Mouse (Mus musculus): ENCODE measurements around the gene Pld2. TPM values are rescaled to one million over a fixed set of nuclear protein-coding genes. Genes with fewer than 3 reads are reported as not detected.

The Pld2 gene
- total RNA-seq, 1 experiment = 4.4 TPM

GRCm38 (mm10) chr11:70586261-70586660 is 46.4 kb downstream of the Pld2 start:
- in situ Hi-C loops (cut with MboI; ENCODE audit: low sequenced_read_pairs in 2 of 2, unreplicated experiment in 2 of 2) = no loop called here
- no peaks in the 10 kb centered on the region for H3K9me3 ChIP-seq (ENCODE audit: control insufficient read depth, insufficient read depth, low read depth, low read length)
- H3K4me1 ChIP-seq (ENCODE audit: control insufficient read depth in 2 of 2, insufficient read depth in 2 of 2, low read length in 2 of 2, poor library complexity in 1 of 2) = peaks cover 0 to 5% of the 10 kb centered on the region in 2 experiments; a peak in 1 of 4 replicates
- no peak overlapping the region for H3K4me3 ChIP-seq (ENCODE audit: insufficient read depth in 1 of 2, low read depth in 1 of 2, low read length in 2 of 2, poor library complexity in 1 of 2, severe bottlenecking in 1 of 2)
- TF ChIP-seq HCFC1 (IDR thresholded peaks at IDR 0.05; ENCODE audit: borderline replicate concordance, insufficient read depth, low read length) (no peak), CHD2 (IDR thresholded peaks at IDR 0.05; ENCODE audit: low read depth, low read length) (no peak), ZNF384 (IDR thresholded peaks at IDR 0.05; ENCODE audit: low read depth, low read length) (no peak), ZC3H11A (IDR thresholded peaks at IDR 0.05; ENCODE audit: borderline replicate concordance, low read depth, low read length) (no peak), MAFK (IDR thresholded peaks at IDR 0.05; ENCODE audit: insufficient read depth, low read depth, low read length) (no peak)
- H3K27ac ChIP-seq (ENCODE audit: insufficient read depth, low read depth, low read length, poor library complexity, severe bottlenecking) = no peak overlapping the region
- H3K36me3 ChIP-seq (ENCODE audit: control insufficient read depth, insufficient read depth, low read length, poor library complexity, severe bottlenecking) = no peaks in the 10 kb centered on the region
- no peak for DNase-seq (ENCODE audit: low read depth, low spot score)
- H3K9ac ChIP-seq (ENCODE audit: insufficient read depth, low read depth, low read length, poor library complexity, severe bottlenecking) = no peak overlapping the region

GRCm38 (mm10) chr11:70586954-70587353 is 47.1 kb downstream of the Pld2 start:
- no peak for TF ChIP-seq ZC3H11A (IDR thresholded peaks at IDR 0.05; ENCODE audit: borderline replicate concordance, low read depth, low read length)
- TF ChIP-seq CHD2 (IDR thresholded peaks at IDR 0.05; ENCODE audit: low read depth, low read length) = no peak
- no peak for TF ChIP-seq ZNF384 (IDR thresholded peaks at IDR 0.05; ENCODE audit: low read depth, low read length)
- no peak for TF ChIP-seq HCFC1 (IDR thresholded peaks at IDR 0.05; ENCODE audit: borderline replicate concordance, insufficient read depth, low read length)
- TF ChIP-seq MAFK (IDR thresholded peaks at IDR 0.05; ENCODE audit: insufficient read depth, low read depth, low read length) = no peak
- no peaks in the 10 kb centered on the region for H3K36me3 ChIP-seq (ENCODE audit: control insufficient read depth, insufficient read depth, low read length, poor library complexity, severe bottlenecking)

DNA sequence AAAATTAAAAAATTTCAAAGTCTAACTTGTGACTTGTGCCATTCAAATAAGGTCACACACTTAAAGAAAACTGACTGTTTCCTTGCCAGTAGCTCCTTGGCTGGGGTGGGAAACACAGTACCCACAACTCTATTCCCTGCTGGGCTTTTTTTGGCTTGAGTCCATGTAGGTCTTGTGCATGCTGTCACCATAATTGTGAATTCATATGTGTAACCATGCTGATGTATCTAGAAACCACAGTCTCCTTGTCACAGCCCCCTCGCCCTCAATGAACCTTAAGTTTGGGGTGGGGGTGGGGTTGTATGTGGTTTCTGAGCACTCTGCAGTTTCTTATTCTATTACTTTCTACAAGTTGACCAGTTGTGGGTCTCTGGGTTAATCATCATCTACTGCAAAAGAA is 51.9 kb downstream of the Pld2 start:
- in situ Hi-C loops (cut with MboI; ENCODE audit: low sequenced_read_pairs in 2 of 2, unreplicated experiment in 2 of 2) = no loop called here
- Histone ChIP-seq H3K4me1 (ENCODE audit: control insufficient read depth in 2 of 2, insufficient read depth in 2 of 2, low read length in 2 of 2, poor library complexity in 1 of 2) (peaks cover 0 to 2% of the 10 kb centered on the region in 2 experiments; a peak in 1 of 4 replicates), H3K36me3 (ENCODE audit: control insufficient read depth, insufficient read depth, low read length, poor library complexity, severe bottlenecking) (no peaks in the 10 kb centered on the region), H3K4me3 (ENCODE audit: insufficient read depth in 1 of 2, low read depth in 1 of 2, low read length in 2 of 2, poor library complexity in 1 of 2, severe bottlenecking in 1 of 2) (no peak overlapping the region), H3K9me3 (ENCODE audit: control insufficient read depth, insufficient read depth, low read depth, low read length) (no peaks in the 10 kb centered on the region), H3K27ac (ENCODE audit: insufficient read depth, low read depth, low read length, poor library complexity, severe bottlenecking) (no peak overlapping the region), H3K9ac (ENCODE audit: insufficient read depth, low read depth, low read length, poor library complexity, severe bottlenecking) (no peak overlapping the region)
- DNase-seq (ENCODE audit: low read depth, low spot score) = no peak
- no peak for TF ChIP-seq HCFC1 (IDR thresholded peaks at IDR 0.05; ENCODE audit: borderline replicate concordance, insufficient read depth, low read length)
- TF ChIP-seq ZNF384 (IDR thresholded peaks at IDR 0.05; ENCODE audit: low read depth, low read length) = no peak
- no peak for TF ChIP-seq CHD2 (IDR thresholded peaks at IDR 0.05; ENCODE audit: low read depth, low read length)
- no peak for TF ChIP-seq ZC3H11A (IDR thresholded peaks at IDR 0.05; ENCODE audit: borderline replicate concordance, low read depth, low read length)

More at GRCm38 (mm10) chr11:70586954-70587353, 47.1 kb downstream of the Pld2 start:
- no peak for DNase-seq (ENCODE audit: low read depth, low spot score)
- H3K4me1 ChIP-seq (ENCODE audit: control insufficient read depth in 2 of 2, insufficient read depth in 2 of 2, low read length in 2 of 2, poor library complexity in 1 of 2) = peaks cover 0 to 5% of the 10 kb centered on the region in 2 experiments; a peak in 1 of 4 replicates
- no peak overlapping the region for H3K9ac ChIP-seq (ENCODE audit: insufficient read depth, low read depth, low read length, poor library complexity, severe bottlenecking)
- no peaks in the 10 kb centered on the region for H3K9me3 ChIP-seq (ENCODE audit: control insufficient read depth, insufficient read depth, low read depth, low read length)
- no peak overlapping the region for H3K4me3 ChIP-seq (ENCODE audit: insufficient read depth in 1 of 2, low read depth in 1 of 2, low read length in 2 of 2, poor library complexity in 1 of 2, severe bottlenecking in 1 of 2)
- in situ Hi-C loops (cut with MboI; ENCODE audit: low sequenced_read_pairs in 2 of 2, unreplicated experiment in 2 of 2) = no loop called here
- H3K27ac ChIP-seq (ENCODE audit: insufficient read depth, low read depth, low read length, poor library complexity, severe bottlenecking) = no peak overlapping the region

- H3K27ac ChIP-seq (ENCODE audit: insufficient read depth, low read depth, low read length, poor library complexity, severe bottlenecking) = no peak overlapping the region
- TF ChIP-seq CHD2 (IDR thresholded peaks at IDR 0.05; ENCODE audit: low read depth, low read length) = no peak
- peaks cover 0 to 2% of the 10 kb centered on the region in 2 experiments; a peak in 1 of 4 replicates for H3K4me1 ChIP-seq (ENCODE audit: control insufficient read depth in 2 of 2, insufficient read depth in 2 of 2, low read length in 2 of 2, poor library complexity in 1 of 2)
- no peak overlapping the region for H3K4me3 ChIP-seq (ENCODE audit: insufficient read depth in 1 of 2, low read depth in 1 of 2, low read length in 2 of 2, poor library complexity in 1 of 2, severe bottlenecking in 1 of 2)
- DNase-seq (ENCODE audit: low read depth, low spot score) = no peak
- in situ Hi-C loops (cut with MboI; ENCODE audit: low sequenced_read_pairs in 2 of 2, unreplicated experiment in 2 of 2) = no loop called here
- peaks cover 8% of the 10 kb centered on the region; the same call in 1 of the 2 replicates for H3K36me3 ChIP-seq (ENCODE audit: control insufficient read depth, insufficient read depth, low read length, poor library complexity, severe bottlenecking)
- no peaks in the 10 kb centered on the region for H3K9me3 ChIP-seq (ENCODE audit: control insufficient read depth, insufficient read depth, low read depth, low read length)
- H3K9ac ChIP-seq (ENCODE audit: insufficient read depth, low read depth, low read length, poor library complexity, severe bottlenecking) = no peak overlapping the region
These were observed 54.6 kb downstream of the Pld2 start for GRCm38 (mm10) chr11:70594253-70594989.

All from ES-E14 (cell line).